Mouse (Mus musculus) CH12.LX (cell line): ENCODE results near the gene Mcrip1.
"Not testable (repeated sequence)": the region's sequence is repeated elsewhere in the genome, so short reads cannot be mapped to it uniquely, and the experiment has no call there.

ENCODE experiments used
- BHLHE40 ChIP-seq: IDR thresholded peaks from 2 replicates; pipeline ENCODE4 v1.6.1; 2011; ENCODE audit warnings: mild to moderate bottlenecking, low read depth, low read length, improper control_type of control experiment
- CTCF ChIP-seq, 2 experiments: IDR thresholded peaks in 1 of 2; conservative IDR thresholded peaks in 1 of 2; 2 replicates each; pipeline ENCODE4 v1.5.1; 2011 to 2012; ENCODE audit warnings: low read depth in 2 of 2, low read length in 2 of 2, improper control_type of control experiment in 1 of 2, inconsistent platforms in 1 of 2, mild to moderate bottlenecking in 1 of 2, moderate library complexity in 1 of 2
- ELF1 ChIP-seq: IDR thresholded peaks from 2 replicates; pipeline ENCODE4 v1.6.1; 2014; ENCODE audit warnings: low read depth, mild to moderate bottlenecking, inconsistent platforms, low read length, improper control_type of control experiment
- EP300 ChIP-seq: IDR thresholded peaks from 2 replicates; pipeline ENCODE4 v1.6.1; 2011; ENCODE audit warnings: low read length, improper control_type of control experiment
- MAFK ChIP-seq: IDR thresholded peaks from 2 replicates; pipeline ENCODE4 v1.6.1; 2011; ENCODE audit warnings: low read length, improper control_type of control experiment; ENCODE audit not compliant: insufficient replicate concordance
- MAX ChIP-seq: IDR thresholded peaks from 2 replicates; pipeline ENCODE4 v1.6.1; 2011; ENCODE audit warnings: low read length, improper control_type of control experiment
- MEF2A ChIP-seq: IDR thresholded peaks from 2 replicates; pipeline ENCODE4 v1.6.1; 2014; ENCODE audit warnings: low read depth, mild to moderate bottlenecking, inconsistent platforms, low read length, improper control_type of control experiment, borderline replicate concordance
- MXI1 ChIP-seq: IDR thresholded peaks from 2 replicates; pipeline ENCODE4 v1.6.1; 2011; ENCODE audit warnings: mild to moderate bottlenecking, low read depth, low read length, improper control_type of control experiment
- POLR2A ChIP-seq: IDR thresholded peaks from 2 replicates; pipeline ENCODE4 v1.6.1; 2011; ENCODE audit warnings: low read depth, mild to moderate bottlenecking, improper control_type of control experiment, low read length
- POLR2AphosphoS2 ChIP-seq: IDR thresholded peaks from 2 replicates; pipeline ENCODE4 v1.6.1; 2011; ENCODE audit warnings: low read depth, low read length, improper control_type of control experiment
- RCOR1 ChIP-seq: conservative IDR thresholded peaks from 2 replicates; pipeline ENCODE4 v1.6.1; 2012; ENCODE audit warnings: low read depth, mild to moderate bottlenecking, inconsistent platforms, low read length, improper control_type of control experiment
- SMC3 ChIP-seq: IDR thresholded peaks from 2 replicates; pipeline ENCODE4 v1.6.1; 2011; ENCODE audit warnings: low read depth, low read length, improper control_type of control experiment
- TCF12 ChIP-seq: IDR thresholded peaks from 2 replicates; pipeline ENCODE4 v1.6.1; 2014; ENCODE audit warnings: low read depth, mild to moderate bottlenecking, inconsistent platforms, low read length, improper control_type of control experiment
- USF1 ChIP-seq: IDR thresholded peaks from 2 replicates; pipeline ENCODE4 v1.6.1; 2014; ENCODE audit warnings: low read depth, mild to moderate bottlenecking, inconsistent platforms, low read length, improper control_type of control experiment

GRCm38 (mm10) chr11:120514262-120514661 is 35.3 kb downstream of the Mcrip1 start:
- TF ChIP-seq POLR2AphosphoS2; TCF12; CTCF (conservative IDR thresholded peaks at IDR 0.05 in 1 of 2, IDR thresholded peaks at IDR 0.05 in 1 of 2; ENCODE audit: low read depth in 2 of 2, low read length in 2 of 2); MEF2A; MAX; MAFK; POLR2A; EP300; SMC3; MXI1; USF1; ELF1; BHLHE40; RCOR1: not testable (repeated sequence)
